Mouse (Mus musculus): Measurements from ENCODE around the gene BC025446. TPM values are rescaled to one million over a fixed set of nuclear protein-coding genes. Genes with fewer than 3 reads are reported as not detected.
"Not testable (repeated sequence)": the region's sequence is repeated elsewhere in the genome, so short reads cannot be mapped to it uniquely, and the experiment has no call there.

Gene BC025446
- not detected in 2 replicates for total RNA-seq (2017)

- ATAC-seq (replicated peaks in 1 of 2; ENCODE audit: insufficient read depth in 1 of 2, low FRiP score in 2 of 2, low TSS enrichment in 1 of 2, low read depth in 1 of 2, poor library complexity in 2 of 2, severe bottlenecking in 2 of 2), result no peak
Observed at GRCm38 (mm10) chr15:75215778-75216691, at the start of gene BC025446. Gene BC025446 (plus strand): TSS chr15:75216376.

- peak in 1 of 2 experiments; percentile 53; a peak in 1 of 4 replicates for ATAC-seq (replicated peaks in 1 of 2; ENCODE audit: insufficient read depth in 1 of 2, low FRiP score in 2 of 2, low TSS enrichment in 1 of 2, low read depth in 1 of 2, poor library complexity in 2 of 2, severe bottlenecking in 2 of 2)
Observed at GRCm38 (mm10) chr15:75175506-75175905, 40.7 kb upstream of the BC025446 start.

- no peak for ATAC-seq (replicated peaks in 1 of 2; ENCODE audit: insufficient read depth in 1 of 2, low FRiP score in 2 of 2, low TSS enrichment in 1 of 2, low read depth in 1 of 2, poor library complexity in 2 of 2, severe bottlenecking in 2 of 2)
Observed at GRCm38 (mm10) chr15:75186291-75186690, 29.9 kb upstream of the BC025446 start.

GRCm38 (mm10) chr15:75189116-75189515 lies 27.1 kb upstream of the BC025446 start:
- peak in 1 of 2 experiments; percentile 53; a peak in 1 of 4 replicates for ATAC-seq (replicated peaks in 1 of 2; ENCODE audit: insufficient read depth in 1 of 2, low FRiP score in 2 of 2, low TSS enrichment in 1 of 2, low read depth in 1 of 2, poor library complexity in 2 of 2, severe bottlenecking in 2 of 2)

GRCm38 (mm10) chr15:75190560-75190959 lies 25.6 kb upstream of the BC025446 start:
- not testable (repeated sequence) for ATAC-seq (replicated peaks in 1 of 2; ENCODE audit: insufficient read depth in 1 of 2, low FRiP score in 2 of 2, low TSS enrichment in 1 of 2, low read depth in 1 of 2, poor library complexity in 2 of 2, severe bottlenecking in 2 of 2)

GRCm38 (mm10) chr15:75216831-75217230 lies 655 bp downstream of the BC025446 start:
- ATAC-seq (replicated peaks in 1 of 2; ENCODE audit: insufficient read depth in 1 of 2, low FRiP score in 2 of 2, low TSS enrichment in 1 of 2, low read depth in 1 of 2, poor library complexity in 2 of 2, severe bottlenecking in 2 of 2), result no peak

- no peak for ATAC-seq (replicated peaks in 1 of 2; ENCODE audit: insufficient read depth in 1 of 2, low FRiP score in 2 of 2, low TSS enrichment in 1 of 2, low read depth in 1 of 2, poor library complexity in 2 of 2, severe bottlenecking in 2 of 2)
Observed at GRCm38 (mm10) chr15:75221942-75222341, 5.8 kb downstream of the BC025446 start.

GRCm38 (mm10) chr15:75237736-75238288 lies 21.6 kb downstream of the BC025446 start:
- ATAC-seq (replicated peaks in 1 of 2; ENCODE audit: insufficient read depth in 1 of 2, low FRiP score in 2 of 2, low TSS enrichment in 1 of 2, low read depth in 1 of 2, poor library complexity in 2 of 2, severe bottlenecking in 2 of 2), result no peak

- ATAC-seq (replicated peaks in 1 of 2; ENCODE audit: insufficient read depth in 1 of 2, low FRiP score in 2 of 2, low TSS enrichment in 1 of 2, low read depth in 1 of 2, poor library complexity in 2 of 2, severe bottlenecking in 2 of 2), result no peak
Observed at GRCm38 (mm10) chr15:75240558-75240957, 24.4 kb downstream of the BC025446 start.

- no peak for ATAC-seq (replicated peaks in 1 of 2; ENCODE audit: insufficient read depth in 1 of 2, low FRiP score in 2 of 2, low TSS enrichment in 1 of 2, low read depth in 1 of 2, poor library complexity in 2 of 2, severe bottlenecking in 2 of 2)
Observed at GRCm38 (mm10) chr15:75242756-75243640, 26.8 kb downstream of the BC025446 start.

GRCm38 (mm10) chr15:75254671-75255070 lies 38.5 kb downstream of the BC025446 start:
- ATAC-seq (replicated peaks in 1 of 2; ENCODE audit: insufficient read depth in 1 of 2, low FRiP score in 2 of 2, low TSS enrichment in 1 of 2, low read depth in 1 of 2, poor library complexity in 2 of 2, severe bottlenecking in 2 of 2), result no peak

- no peak for ATAC-seq (replicated peaks in 1 of 2; ENCODE audit: insufficient read depth in 1 of 2, low FRiP score in 2 of 2, low TSS enrichment in 1 of 2, low read depth in 1 of 2, poor library complexity in 2 of 2, severe bottlenecking in 2 of 2)
Observed at GRCm38 (mm10) chr15:75265863-75266262, 49.7 kb downstream of the BC025446 start.

GRCm38 (mm10) chr15:75266626-75267025 lies 50.5 kb downstream of the BC025446 start:
- ATAC-seq (replicated peaks in 1 of 2; ENCODE audit: insufficient read depth in 1 of 2, low FRiP score in 2 of 2, low TSS enrichment in 1 of 2, low read depth in 1 of 2, poor library complexity in 2 of 2, severe bottlenecking in 2 of 2), result no peak

GRCm38 (mm10) chr15:75268121-75268520 lies 51.9 kb downstream of the BC025446 start, which contains the start of gene Ly6f:
Gene Ly6f (plus strand): TSS chr15:75268421.
- no peak for ATAC-seq (replicated peaks in 1 of 2; ENCODE audit: insufficient read depth in 1 of 2, low FRiP score in 2 of 2, low TSS enrichment in 1 of 2, low read depth in 1 of 2, poor library complexity in 2 of 2, severe bottlenecking in 2 of 2)

GRCm38 (mm10) chr15:75268916-75269829 lies 53.0 kb downstream of the BC025446 start:
- no peak for ATAC-seq (replicated peaks in 1 of 2; ENCODE audit: insufficient read depth in 1 of 2, low FRiP score in 2 of 2, low TSS enrichment in 1 of 2, low read depth in 1 of 2, poor library complexity in 2 of 2, severe bottlenecking in 2 of 2)

GRCm38 (mm10) chr15:75270169-75270568 lies 54.0 kb downstream of the BC025446 start:
- no peak for ATAC-seq (replicated peaks in 1 of 2; ENCODE audit: insufficient read depth in 1 of 2, low FRiP score in 2 of 2, low TSS enrichment in 1 of 2, low read depth in 1 of 2, poor library complexity in 2 of 2, severe bottlenecking in 2 of 2)
